Mouse (Mus musculus): ENCODE results near the gene Acot1. TPM values are rescaled to one million over a fixed set of nuclear protein-coding genes. Genes with fewer than 3 reads are reported as not detected.

Acot1 gene
- 10 to 100 TPM in 1 of 2 experiments, 1 to 10 TPM in 1; 5.0 to 22.7 TPM for total RNA-seq (2021)
- long read RNA-seq, experiment 1, transcript Acot1-201 (3 exons, 2,272 nt), result major isoform, 8 of 8 reads
- long read RNA-seq, experiment 1, partial matches to known transcripts, result 0 of 8 reads
- long read RNA-seq, experiment 1, other reads (novel, unspliced or antisense), result 0 of 8 reads
- long read RNA-seq, experiment 2, partial matches to known transcripts, result 0 of 4 reads
- long read RNA-seq, experiment 2, other reads (novel, unspliced or antisense), result 0 of 4 reads

- DNase-seq, result peak; percentile 71 to 75
Measured at GRCm38 (mm10) chr12:84009171-84009965, at the start of gene Acot1. Gene Acot1, plus strand, starts transcription at chr12:84009490.

- no peak for DNase-seq
Measured at GRCm38 (mm10) chr12:83965235-83965634, 44.1 kb upstream of the Acot1 start.

GRCm38 (mm10) chr12:83972117-83972516 is 37.2 kb upstream of the Acot1 start:
- DNase-seq, result peak in 1 of 2 experiments; percentile 62

- no peak for DNase-seq
Measured at GRCm38 (mm10) chr12:83978862-83979261, 30.4 kb upstream of the Acot1 start.

GRCm38 (mm10) chr12:83981615-83982014 is 27.7 kb upstream of the Acot1 start:
- no peak for DNase-seq

GRCm38 (mm10) chr12:83984752-83985151 is 24.5 kb upstream of the Acot1 start, which contains the start of gene Heatr4:
Gene Heatr4, minus strand, starts transcription at chr12:83984852.
- no peak for DNase-seq

GRCm38 (mm10) chr12:83987242-83987582 is 22.1 kb upstream of the Acot1 start:
- no peak for DNase-seq

- DNase-seq, result peak; percentile 79 to 81
Measured at GRCm38 (mm10) chr12:83987583-83988441, 21.5 kb upstream of the Acot1 start, which contains the start of gene Acot2. Gene Acot2, plus strand, starts transcription at chr12:83987861.

GRCm38 (mm10) chr12:83988483-83988882 is 20.8 kb upstream of the Acot1 start:
- DNase-seq, result no peak

- no peak for DNase-seq
Measured at GRCm38 (mm10) chr12:83989378-83989777, 19.9 kb upstream of the Acot1 start.

- no peak for DNase-seq
Measured at GRCm38 (mm10) chr12:83997221-83997620, 12.1 kb upstream of the Acot1 start.

- DNase-seq, result no peak
Measured at GRCm38 (mm10) chr12:83998341-83999107, 10.8 kb upstream of the Acot1 start.

- DNase-seq, result peak; percentile 41 to 84
Measured at GRCm38 (mm10) chr12:83999237-83999636, 10.1 kb upstream of the Acot1 start.

GRCm38 (mm10) chr12:84000418-84000817 is 8.9 kb upstream of the Acot1 start:
- no peak for DNase-seq

- DNase-seq, result no peak
Measured at GRCm38 (mm10) chr12:84003866-84004265, 5.4 kb upstream of the Acot1 start.

GRCm38 (mm10) chr12:84008251-84008650 is 1.0 kb upstream of the Acot1 start:
- no peak for DNase-seq

GRCm38 (mm10) chr12:84008729-84009128 is 561 bp upstream of the Acot1 start:
- DNase-seq, result no peak

GRCm38 (mm10) chr12:84010201-84010600 is 911 bp downstream of the Acot1 start:
- DNase-seq, result no peak

- DNase-seq, result peak; percentile 88 to 89
Measured at GRCm38 (mm10) chr12:84011251-84012040, 2.2 kb downstream of the Acot1 start.

GRCm38 (mm10) chr12:84013130-84013529 is 3.8 kb downstream of the Acot1 start:
- no peak for DNase-seq

- no peak for DNase-seq
Measured at GRCm38 (mm10) chr12:84013701-84014100, 4.4 kb downstream of the Acot1 start.
